Mouse (Mus musculus) monocyte, adult 2 months (primary cell): Measurements from ENCODE around the gene Ttc23.

ENCODE experiments used
- DNase-seq, 2 experiments: peaks; one replicate each; pipeline ENCODE4 v3.0.0; 2022; ENCODE audit warnings: low spot score in 2 of 2, low read depth in 1 of 2

Gene Ttc23

DNA sequence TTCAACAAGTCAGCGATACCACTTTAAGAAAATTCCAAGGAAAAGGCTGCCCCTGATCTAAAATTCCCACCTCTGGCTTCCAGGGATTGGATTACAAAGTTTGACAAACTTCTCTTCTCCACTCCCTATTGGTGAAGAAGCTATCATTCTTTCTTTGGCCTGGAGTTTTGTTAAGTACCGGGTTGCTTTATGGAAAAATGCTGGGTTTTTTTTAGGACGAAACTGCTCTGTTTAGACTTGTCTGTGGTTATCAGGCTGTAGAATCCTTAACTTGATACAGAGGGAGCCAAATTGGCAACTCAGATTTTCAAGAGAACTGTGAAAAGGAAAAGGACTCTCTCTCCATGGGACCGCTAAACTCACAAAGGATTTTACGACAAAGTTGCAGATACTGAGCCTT lies at the start of gene Ttc23:
Ttc23 (plus strand) TSS at position 134 of the 400 bp plus-strand sequence.
- DNase-seq, result no peak

DNA sequence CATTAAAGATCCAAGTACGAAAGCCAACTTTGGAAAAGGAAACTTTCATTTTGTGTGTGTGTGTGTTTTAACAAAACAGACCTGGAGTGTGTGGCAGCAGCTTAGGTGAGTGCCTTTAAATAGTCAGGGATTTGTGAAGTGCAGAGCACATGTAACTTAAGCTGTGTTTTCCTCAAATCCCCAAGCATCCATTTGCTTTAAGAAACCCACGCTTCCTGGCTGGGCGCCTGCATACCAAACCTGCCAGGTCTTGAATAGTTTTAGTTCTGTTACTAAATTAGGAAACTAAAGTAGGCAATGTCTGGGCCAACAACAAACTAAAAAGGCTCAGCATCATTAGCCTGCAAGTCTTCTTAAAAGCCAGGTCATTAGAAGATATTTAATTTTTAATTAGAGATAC lies 49.2 kb upstream of the Ttc23 start:
- DNase-seq, result no peak

DNA sequence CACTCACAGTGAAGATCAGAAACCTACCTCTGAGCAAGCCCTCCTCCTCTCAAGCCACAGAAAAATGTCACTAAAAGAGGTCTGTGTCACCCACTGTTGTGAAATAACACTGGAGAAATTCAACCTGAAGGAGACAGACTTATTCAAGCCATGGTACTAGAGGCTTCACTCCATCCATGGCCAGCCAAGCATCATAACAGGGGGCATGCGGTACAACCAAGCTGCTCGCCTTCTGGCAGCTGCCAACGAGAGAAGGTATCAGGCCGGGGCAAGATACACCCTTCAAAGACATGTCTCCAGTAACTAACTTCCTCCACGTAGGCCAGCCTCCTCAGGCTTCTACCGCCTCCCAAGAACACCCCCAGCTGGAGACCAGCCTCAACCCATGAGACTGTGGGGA lies 42.1 kb upstream of the Ttc23 start:
- DNase-seq, result no peak

DNA sequence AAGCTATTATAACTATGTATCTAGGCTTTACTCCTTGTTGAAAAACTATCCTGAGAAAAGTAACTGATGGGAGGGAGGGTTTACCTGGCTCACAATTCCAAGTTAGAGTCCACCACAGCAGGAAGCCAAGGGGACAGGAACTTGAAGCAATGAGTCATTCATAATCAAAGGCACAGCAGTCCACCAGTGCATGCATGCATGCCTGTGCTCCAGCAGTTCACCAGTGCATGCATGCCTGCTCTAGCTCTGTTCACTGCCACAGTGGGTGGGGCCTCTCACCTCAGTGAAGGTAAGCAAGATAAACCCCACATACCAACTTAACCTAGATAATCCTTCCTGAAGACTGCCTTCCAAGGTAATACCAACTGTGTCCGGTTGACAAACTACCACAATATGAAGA lies 41.0 kb upstream of the Ttc23 start:
- DNase-seq, result no peak

DNA sequence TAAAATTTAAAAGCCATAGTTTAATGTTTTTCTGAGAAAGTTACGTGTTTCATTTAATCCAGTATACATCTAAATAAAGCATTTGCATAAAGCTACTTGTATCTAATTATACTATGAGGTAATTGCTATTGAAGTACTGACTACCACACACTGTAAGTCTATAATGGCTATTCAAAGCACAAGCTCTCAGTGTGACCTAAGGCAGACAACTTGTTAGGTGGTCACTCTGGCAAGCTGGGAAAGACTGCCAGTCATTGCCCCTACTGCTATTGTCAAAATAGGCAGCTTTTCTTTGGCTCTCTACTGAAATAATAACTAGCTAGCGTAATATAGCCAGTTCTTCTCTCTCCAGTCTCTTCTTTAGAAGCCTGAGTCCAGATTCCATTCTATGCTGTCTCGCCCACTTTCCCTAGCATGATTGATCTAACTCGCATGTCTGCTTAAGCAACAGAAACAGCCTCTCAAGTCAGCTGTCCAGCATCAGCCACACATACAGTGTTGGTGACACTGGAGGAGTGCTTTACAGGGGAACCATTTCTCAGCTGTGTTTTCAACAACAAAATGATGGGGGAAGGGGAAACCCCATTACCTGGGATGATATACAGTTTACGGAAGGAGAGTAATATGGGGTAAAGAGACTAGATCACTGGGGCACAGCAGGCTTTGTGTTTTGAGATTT lies 39.4 kb upstream of the Ttc23 start:
- no peak for DNase-seq

DNA sequence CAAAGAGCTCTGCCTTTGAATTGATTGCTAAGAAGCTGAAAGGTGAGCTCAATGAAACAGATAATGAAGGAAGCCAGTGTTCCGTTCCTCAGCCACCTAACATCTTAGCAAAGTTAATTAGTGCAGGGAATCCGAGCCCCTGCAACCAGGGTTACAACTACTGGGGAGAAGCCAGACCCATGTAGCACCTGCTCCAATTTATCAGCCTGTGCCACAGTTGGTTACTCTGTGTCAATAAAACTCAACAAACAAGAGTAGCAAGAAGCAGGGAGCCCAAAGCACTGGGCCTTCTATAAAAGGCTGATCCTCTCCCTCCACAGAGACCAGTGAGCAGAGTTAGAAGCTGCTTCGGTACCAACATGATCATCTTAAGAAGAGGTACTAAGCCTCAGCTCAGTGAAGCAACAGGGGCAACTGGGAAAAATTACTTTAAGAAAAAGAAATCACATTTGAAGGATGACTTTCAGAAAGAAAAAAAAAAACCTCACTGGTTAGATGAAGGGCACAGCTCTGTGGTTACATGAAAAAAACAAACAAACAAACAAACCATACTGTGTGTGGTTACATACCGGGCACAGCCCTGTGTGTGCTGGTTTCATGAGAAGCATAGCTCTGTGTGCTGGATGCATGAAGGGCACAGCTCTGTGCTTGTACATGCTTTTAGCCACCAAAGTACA lies 38.7 kb upstream of the Ttc23 start:
- DNase-seq, result no peak

DNA sequence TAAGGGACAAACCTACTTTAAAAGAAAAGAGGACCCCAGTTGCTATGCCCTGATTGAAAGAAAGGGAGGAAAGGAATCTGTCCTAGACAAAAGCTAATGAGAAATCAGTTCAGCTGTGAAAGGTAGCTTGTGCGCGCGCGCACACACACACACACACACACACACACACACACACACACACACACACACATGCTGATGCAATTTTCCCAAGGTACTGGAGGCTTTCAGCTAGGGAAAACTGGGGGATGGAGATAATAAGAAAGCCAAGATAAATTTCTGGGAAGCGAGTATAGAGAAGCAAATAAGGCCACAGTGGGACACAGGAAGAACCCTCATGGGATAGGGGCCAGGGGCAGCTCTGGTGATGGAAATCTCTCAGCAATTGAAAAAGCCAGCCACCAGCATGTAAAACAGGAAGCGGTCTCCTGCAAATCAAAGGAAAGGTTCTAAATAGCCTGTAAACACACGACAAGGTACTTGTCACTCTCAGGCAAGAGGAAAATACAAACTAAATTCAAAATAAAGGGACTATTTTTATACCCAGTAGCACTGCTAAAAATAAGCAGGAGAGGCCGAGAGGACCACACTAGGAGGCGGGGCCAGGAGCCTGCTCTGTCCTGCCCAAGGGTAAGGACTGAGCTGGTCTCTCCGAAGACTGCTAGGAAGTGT lies 33.3 kb upstream of the Ttc23 start:
- DNase-seq, result no peak

DNA sequence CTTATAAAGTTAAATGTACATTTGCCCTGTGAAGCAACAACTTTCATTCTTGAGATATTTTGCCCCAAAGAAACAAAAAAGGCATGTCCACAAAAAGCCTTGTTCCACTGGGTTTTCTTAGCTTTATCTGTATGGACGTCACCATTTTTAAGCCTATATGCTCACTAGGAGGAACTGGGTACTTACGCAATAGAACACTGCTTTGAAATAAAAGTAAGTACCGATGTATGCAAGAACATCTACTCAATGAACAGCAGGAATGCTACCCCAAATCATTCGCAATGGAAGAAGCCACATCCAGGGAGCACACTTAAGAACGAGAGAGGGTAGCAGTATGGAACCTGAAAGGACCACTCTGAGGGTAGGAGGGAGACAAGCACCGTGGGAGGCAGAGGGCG lies 32.7 kb upstream of the Ttc23 start:
- no peak for DNase-seq

DNA sequence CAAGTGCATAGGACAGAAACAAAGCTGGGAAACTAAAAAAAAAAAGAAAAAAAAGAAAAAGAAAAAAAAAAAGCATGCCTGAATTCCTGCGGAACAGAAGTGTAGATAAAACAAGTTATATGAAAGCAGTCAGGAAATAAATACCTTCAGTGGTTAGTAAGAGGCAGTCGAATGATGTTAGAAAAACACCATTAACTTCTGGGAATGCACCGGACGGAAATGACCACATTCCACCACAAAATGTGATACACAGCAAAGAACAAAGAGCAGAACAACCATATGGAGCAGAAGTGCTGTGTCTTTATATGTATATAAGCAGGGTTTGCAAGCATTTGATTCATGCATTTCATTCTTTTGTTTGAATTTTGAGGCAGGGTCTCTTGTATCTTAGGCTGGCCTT lies 30.3 kb upstream of the Ttc23 start:
- no peak for DNase-seq

DNA sequence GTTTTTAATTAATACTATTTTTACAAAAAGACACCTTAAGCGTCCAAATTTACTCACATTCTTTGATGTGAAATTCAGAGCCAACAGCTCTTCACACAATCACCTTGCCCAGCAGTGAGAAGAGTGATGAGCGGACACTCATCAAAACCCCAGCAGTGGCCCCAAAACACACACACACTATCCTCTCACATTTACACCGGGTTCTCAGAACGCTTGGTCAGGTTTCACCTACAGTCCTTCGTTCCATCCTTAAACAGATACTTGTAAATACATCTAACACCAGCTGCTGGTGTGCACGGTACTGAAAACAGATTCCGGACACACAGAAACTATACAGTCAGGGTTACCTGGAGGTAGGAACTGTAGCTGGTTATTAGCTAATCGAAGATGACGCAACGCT lies 29.6 kb upstream of the Ttc23 start:
- no peak for DNase-seq

DNA sequence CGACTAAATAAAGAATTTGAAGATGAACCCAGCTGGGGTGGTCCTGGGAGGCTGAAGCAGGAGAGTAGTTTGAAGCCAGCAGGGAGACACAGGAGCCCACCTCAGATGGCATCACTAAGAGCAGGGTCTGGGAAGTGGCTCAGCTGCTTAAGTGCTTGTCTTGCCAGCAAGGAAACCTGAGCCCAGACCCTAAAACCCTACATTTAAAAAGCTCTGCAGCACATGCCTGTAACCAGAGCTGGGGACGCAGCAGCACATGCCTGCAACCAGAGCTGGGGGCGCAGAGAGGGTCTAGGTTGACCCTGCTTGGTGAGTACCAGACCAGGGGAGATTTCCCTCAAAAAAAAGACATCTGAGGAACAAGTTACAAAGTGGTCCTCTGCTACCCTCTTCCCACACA lies 28.9 kb upstream of the Ttc23 start:
- DNase-seq, result no peak

DNA sequence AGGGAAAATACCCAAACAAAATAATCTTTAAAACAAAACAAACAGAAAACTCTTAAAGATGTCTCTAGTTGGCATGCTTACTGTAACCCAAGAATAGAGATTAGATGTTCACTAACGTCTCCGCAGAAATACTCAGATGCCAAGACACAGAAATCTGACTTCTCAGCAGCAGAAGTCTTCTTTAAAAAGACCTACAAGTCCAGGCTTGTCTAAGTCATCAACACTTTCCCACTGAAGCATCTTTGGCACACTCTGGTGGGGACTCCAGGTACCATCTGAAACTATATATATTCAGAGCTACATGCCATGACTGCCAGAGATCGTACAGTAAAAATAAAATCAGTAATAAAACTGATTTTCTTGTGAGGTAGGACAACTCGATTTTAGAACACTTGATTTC lies 27.4 kb upstream of the Ttc23 start:
- no peak for DNase-seq

DNA sequence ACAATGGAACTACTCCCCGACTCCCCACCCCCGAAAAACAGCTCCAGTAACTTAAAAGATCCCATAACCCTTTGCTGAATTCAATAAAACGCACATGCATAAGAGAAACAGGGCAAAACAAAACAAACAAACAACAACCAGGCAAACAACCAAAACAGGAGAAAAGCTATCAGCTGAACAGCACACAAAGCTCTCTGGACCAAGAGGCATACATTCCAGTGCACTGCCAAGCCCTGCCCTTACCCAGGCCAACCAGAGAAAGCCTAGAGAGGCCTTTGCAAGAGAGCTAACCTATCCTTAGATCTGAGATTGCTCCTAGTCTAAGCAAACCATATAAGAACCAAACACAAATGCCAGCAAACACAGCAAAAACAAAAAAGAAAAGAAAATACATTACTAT lies 25.1 kb upstream of the Ttc23 start:
- DNase-seq, result no peak

DNA sequence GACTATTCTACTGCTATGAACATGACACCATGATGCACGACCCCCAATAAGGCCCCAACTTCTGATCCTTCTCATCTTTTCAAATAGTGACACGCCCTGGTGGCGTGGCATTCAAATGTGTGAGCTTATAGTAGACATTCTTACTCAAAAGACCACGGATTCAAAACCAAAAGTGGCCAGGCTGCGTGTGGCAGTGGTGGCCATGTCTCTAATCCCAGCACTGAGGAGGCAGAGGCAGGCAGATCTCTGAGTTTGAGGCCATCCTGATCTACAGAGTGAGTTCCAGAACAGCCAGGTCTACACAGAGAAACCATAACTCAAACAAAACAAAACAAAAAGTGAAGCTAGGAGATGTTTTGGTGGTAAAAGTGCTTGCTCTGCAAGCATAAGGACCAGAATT lies 20.5 kb upstream of the Ttc23 start:
- DNase-seq, result no peak

DNA sequence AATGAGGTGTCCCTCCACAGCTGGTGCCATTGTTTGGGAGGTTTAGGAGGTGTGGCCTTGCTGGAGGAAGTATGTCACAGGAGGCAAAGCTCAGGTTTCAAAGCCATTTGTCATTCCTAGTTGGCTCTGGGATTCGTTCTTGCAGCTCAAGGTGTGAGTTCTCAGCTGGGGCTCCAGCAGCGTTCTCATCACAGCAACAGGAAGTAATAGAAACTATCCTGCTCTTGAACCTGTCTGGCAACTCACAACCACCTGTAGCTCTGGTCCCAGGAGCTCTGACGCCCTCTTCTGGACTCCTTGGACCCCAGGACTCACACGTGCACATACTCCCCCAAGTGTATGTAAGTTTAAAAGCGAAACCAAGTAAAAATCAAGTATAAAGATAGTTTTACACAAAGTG lies 17.5 kb upstream of the Ttc23 start:
- DNase-seq, result no peak

DNA sequence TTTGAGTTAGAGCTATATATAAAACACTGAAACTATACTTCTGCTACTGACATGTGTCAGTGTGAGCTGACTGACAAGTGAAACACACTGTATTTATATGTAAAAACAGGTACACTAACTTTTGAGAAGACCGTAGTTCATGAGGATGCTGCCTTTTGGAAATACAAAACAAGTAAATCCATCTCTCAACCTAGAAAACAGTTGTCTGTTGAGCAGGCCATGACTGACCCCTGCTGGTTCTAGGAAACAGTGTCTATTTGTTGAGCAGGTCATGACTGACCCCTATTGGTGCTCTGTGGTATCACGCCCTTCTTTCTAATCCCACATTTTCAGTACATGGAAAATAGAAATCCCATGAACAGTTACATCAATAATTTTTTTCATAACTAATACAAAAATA lies 16.4 kb upstream of the Ttc23 start:
- DNase-seq, result peak; percentile 12 to 54

DNA sequence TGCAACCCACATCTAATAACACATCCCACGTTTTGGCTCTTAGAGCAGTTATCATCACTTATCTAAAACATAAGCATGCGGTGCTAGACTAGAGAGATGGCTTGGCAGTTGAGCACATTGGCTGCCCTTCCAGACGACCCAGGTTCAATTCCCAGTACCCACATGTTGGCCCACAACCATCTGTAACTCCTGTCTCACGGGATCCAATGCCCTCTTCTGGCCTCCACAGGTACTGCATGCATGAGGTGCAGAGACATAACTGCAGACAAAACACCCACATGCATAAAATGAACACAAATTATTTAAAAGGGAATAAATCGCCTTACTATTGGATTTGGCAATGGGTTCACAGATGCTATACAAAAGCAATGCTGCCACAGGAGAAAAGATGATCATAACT lies 14.8 kb upstream of the Ttc23 start:
- DNase-seq, result no peak

DNA sequence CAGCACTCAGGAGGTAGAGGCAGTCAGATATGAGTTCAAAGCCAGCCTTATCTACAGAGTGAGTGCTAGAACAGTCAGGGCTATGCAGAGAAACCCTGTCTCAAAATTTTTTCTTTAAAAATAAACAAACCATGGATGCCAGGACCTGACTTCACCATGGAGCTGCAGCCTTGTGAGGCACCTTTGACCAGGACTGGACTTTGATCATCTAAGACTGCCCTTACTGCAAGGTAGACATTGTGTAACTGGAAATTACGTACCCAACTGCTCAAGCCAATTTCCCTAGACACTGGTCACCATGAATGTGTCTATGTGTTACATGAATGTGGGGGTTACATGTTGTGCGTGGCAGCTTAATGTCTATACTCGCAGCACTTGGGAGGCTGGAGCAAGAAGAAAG lies 13.0 kb upstream of the Ttc23 start:
- no peak for DNase-seq

DNA sequence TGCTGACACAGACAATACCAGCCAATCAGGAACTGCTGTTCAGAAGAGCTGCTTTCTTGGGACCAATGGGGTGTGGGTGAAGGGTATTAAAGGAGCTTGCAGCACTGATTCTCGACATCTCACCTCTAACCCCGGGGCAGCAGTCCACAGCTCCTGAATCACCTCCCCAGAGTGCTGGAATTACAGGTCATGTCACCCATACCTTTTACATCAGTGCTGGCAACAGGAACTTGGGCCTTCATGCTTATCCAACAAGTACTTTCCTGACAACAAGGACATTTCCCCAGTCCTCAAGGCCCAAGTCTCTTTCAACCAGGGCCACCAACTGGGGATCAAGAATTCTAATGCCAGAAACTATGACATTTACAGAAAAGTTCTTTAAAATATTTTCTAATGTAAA lies 11.0 kb upstream of the Ttc23 start:
- DNase-seq, result no peak

DNA sequence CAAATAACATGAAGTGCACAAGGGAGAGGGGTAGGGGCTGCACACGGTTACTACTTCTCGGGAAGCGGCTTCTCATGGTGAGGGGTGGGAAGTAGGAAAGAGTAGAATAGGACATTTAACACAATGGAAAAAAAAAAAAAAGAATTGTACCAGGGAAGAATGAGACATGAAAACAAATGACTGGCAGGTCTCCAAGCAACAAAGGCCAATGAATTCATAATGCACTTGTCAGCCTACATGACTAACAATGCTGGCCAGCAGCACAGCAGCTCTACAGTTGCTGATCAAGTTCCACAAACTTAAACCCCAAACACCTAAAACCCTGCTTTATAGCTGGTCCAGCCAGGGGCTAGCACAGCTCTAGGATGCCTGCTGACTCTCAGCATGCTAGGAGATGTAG lies 8.2 kb upstream of the Ttc23 start:
- no peak for DNase-seq

DNA sequence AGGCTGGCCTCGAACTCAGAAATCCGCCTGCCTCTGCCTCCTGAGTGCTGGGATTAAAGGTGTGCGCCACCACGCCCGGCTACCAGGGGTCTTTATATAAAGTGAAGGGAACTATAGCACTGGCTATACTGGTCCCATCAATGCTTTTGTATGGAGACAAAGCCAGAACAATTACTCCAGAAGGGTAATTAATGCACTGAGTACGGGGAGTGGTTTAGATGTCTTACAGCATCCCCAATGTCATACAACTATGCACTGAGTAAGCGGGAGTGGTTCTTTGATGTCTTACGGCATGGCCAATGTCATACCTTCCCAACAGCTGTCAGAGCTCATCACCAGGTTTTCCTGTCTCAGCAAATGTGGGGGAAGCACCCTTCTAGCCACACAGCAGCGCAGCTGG lies 4.3 kb upstream of the Ttc23 start:
- no peak for DNase-seq

DNA sequence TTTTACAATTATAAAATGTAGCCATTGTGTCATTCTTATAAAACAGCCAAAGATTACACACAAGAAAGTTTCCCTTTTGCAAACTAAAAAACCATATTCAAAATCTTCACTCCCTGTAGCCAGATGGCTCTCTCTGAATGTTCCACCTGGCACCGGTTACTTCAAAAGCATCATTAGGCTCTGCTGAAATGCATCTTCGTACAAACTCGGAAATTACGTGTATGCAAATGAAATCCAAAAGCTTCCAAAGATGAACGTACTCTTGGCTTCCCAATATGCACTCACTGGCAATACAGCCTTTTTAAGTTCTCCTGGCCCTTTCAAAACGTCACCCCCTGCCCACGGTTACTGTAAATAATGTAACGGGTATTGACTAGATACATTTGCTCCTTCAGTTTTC lies 2.9 kb upstream of the Ttc23 start:
- no peak for DNase-seq
